Mouse (Mus musculus) ovary, postnatal 14 days (tissue): ENCODE measurements around the gene Cnot6.

Experiments
- DNase-seq: peaks from one replicate; pipeline ENCODE4 v3.0.0; 2022; ENCODE audit warnings: low spot score

The Cnot6 gene

GRCm38 (mm10) chr11:49713336-49714334, 1.1 kb upstream of the Cnot6 start:
- no peak for DNase-seq

GRCm38 (mm10) chr11:49711981-49712554, 455 bp downstream of the Cnot6 start:
- DNase-seq, result no peak

- no peak for DNase-seq
Observed at GRCm38 (mm10) chr11:49710664-49711063, 1.9 kb downstream of the Cnot6 start.

GRCm38 (mm10) chr11:49707834-49708233, 4.7 kb downstream of the Cnot6 start:
- no peak for DNase-seq

- no peak for DNase-seq
Observed at GRCm38 (mm10) chr11:49704804-49705203, 7.7 kb downstream of the Cnot6 start.

GRCm38 (mm10) chr11:49702014-49702413, 10.5 kb downstream of the Cnot6 start:
- no peak for DNase-seq

GRCm38 (mm10) chr11:49699079-49699478, 13.4 kb downstream of the Cnot6 start:
- DNase-seq, result no peak

GRCm38 (mm10) chr11:49697779-49698178, 14.7 kb downstream of the Cnot6 start:
- DNase-seq, result no peak

- DNase-seq, result no peak
Observed at GRCm38 (mm10) chr11:49696472-49696871, 16.1 kb downstream of the Cnot6 start.

GRCm38 (mm10) chr11:49695695-49696094, 16.8 kb downstream of the Cnot6 start:
- no peak for DNase-seq

- no peak for DNase-seq
Observed at GRCm38 (mm10) chr11:49695013-49695412, 17.5 kb downstream of the Cnot6 start.

GRCm38 (mm10) chr11:49684237-49684973, 28.1 kb downstream of the Cnot6 start:
- DNase-seq, result no peak

GRCm38 (mm10) chr11:49673433-49673832, 39.1 kb downstream of the Cnot6 start:
- DNase-seq, result no peak

- no peak for DNase-seq
Observed at GRCm38 (mm10) chr11:49665462-49665861, 47.1 kb downstream of the Cnot6 start.

GRCm38 (mm10) chr11:49664262-49665140, 48.0 kb downstream of the Cnot6 start:
- no peak for DNase-seq

- no peak for DNase-seq
Observed at GRCm38 (mm10) chr11:49663310-49663709, 49.2 kb downstream of the Cnot6 start, which contains the start of gene Scgb3a1. Gene Scgb3a1 (plus strand): TSS chr11:49663610.

- no peak for DNase-seq
Observed at GRCm38 (mm10) chr11:49662292-49662780, 50.2 kb downstream of the Cnot6 start.

- DNase-seq, result no peak
Observed at GRCm38 (mm10) chr11:49659470-49659799, 53.1 kb downstream of the Cnot6 start.

- DNase-seq, result no peak
Observed at GRCm38 (mm10) chr11:49658791-49659469, 53.6 kb downstream of the Cnot6 start.

- no peak for DNase-seq
Observed at GRCm38 (mm10) chr11:49658065-49658464, 54.5 kb downstream of the Cnot6 start.

- DNase-seq, result no peak
Observed at GRCm38 (mm10) chr11:49655501-49655900, 57.0 kb downstream of the Cnot6 start.
